Mouse (Mus musculus): ENCODE measurements around the gene Tas2r106. TPM values are rescaled to one million over a fixed set of nuclear protein-coding genes. Genes with fewer than 3 reads are reported as not detected.

Tas2r106 gene
- not detected in 2 replicates for polyA plus RNA-seq (2012; ENCODE audit: low replicate concordance)

DNA sequence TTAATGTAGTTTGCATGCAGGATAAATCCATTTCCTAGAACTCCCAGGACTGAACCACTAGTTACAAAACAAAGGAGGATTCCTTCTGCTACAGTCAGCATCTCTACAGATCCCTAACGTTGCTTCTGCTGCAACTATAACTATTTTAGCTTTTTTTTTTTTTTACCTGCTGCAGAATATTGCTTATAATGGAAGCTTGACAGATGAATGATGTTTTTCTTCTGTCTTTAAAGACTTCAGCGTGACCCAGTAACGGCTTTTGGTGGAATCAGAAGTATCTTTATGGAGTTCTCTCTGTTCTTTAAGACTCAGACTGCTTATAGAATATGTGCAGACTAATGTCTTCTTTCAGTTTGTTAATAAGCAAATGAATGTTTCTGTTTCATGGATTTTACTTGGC, at the start of gene Tas2r106:
Tas2r106 (minus strand) TSS at position 101 of the 400 bp plus-strand sequence.

DNA sequence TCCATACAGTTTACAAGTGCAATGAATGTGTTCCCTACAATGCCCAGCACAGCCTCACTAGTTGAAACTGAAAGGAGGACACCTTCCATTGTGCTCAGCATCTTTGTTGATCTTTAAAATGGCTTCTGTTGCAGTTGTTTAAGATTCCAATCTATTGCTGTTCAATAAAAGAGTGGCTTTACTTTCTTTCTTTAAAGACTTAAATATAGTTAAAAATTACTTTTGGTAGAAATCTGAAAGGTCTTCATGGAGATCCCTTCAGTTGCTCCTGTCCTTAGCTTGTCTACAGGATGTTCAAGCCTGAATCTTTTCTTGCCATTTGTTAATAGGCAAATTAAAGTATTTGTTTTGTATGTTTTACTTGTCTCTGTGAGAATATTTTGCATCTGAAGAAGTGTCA, 11.3 kb upstream of the Tas2r106 start, which contains the start of gene Tas2r114:
Tas2r114 (minus strand) TSS at position 101 of the 400 bp plus-strand sequence.

DNA sequence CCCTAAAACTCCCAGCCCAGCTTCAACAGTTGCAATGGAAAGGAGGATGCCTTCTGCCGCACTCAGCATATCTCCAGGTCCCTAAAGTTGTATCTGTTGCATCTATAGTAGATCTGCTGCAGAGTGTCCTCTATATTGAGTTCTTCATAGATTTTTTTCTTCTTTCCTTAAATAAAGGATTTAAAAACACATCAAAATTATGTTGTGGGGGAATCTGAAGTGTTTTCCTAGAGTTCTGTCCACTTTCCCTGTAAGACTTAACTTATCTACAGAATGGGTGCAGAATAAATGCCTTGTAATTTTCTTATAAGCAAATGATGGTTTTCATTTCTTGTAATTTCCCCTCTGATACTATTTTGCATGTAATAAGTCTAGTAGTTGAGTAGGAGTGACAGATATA, 8.7 kb upstream of the Tas2r106 start, which contains the start of gene Tas2r105:
Tas2r105 (minus strand) TSS at position 101 of the 400 bp plus-strand sequence.

DNA sequence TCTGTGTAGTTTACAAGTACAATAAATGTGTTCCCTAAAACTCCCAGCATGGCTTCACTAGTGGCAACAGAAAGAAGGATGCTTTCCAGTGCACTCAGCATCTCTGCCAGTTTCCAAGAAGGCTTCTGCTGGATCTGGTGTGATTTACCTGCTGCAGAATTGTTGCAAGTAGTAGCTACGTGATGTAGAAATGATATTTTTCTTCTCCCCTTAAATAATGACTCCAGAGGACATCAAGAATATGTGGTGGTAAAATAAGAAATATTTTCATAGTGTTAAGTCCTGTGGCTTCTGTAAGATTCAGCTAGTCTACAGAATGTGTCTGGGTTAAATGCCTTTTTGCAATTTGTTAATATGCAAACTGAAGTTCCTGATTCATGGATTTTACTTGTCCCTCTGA, 7.0 kb upstream of the Tas2r106 start, which contains the start of gene Tas2r104:
Tas2r104 (minus strand) TSS at position 101 of the 400 bp plus-strand sequence.

DNA sequence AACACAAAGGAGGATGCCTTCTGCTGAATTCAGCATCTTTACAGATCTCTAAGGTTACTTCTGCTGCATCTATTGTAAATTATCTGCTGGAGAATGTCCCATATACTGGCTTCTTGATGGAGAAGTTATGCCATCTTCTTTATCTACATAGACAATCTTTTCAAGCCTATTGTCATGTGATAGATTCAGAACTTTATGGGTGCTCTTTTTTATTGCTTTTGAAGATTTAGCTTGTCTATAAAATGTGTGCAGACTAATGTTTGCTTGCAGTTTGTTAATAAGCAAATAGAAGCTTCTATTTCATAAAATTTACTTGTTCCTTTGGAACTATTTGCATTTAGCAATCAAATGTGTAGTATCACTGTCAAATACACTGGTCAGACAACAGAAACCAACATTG, 18.6 kb downstream of the Tas2r106 start, which contains the start of gene Tas2r107:
Tas2r107 (minus strand) TSS at position 101 of the 400 bp plus-strand sequence.

DNA sequence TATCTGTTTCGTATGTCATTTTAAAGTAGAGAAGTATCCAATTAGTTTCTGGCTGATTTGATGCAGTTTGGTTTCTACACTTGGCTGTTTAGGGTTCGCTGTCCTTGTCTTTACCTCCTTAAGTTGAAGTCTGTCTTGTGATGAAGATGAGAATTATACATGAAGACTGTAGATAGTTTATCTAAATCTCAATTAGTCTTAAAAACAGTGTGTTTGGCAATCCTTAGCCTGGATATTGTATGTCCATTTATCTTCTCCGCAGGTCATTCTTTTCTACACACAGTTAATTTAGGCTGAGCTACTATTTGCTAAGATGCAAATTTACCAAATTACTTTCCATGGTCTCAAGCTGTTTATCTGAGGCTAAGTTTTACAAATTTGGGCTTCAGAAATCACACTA, 47.9 kb downstream of the Tas2r106 start, which contains the start of gene Tas2r130:
Tas2r130 (minus strand) TSS at position 101 of the 400 bp plus-strand sequence.

Other genes starting within 250 kb of the Tas2r106 start
- not detected in 2 replicates for gene 5430401F13Rik, start 192.5 kb downstream of the Tas2r106 start, polyA plus RNA-seq (2012; ENCODE audit: low replicate concordance)
- not detected in 2 replicates for gene Gm6619, start 192.5 kb downstream of the Tas2r106 start, polyA plus RNA-seq (2012; ENCODE audit: low replicate concordance)
- not detected in 2 replicates for gene Tas2r130, start 48.0 kb downstream of the Tas2r106 start, polyA plus RNA-seq (2012; ENCODE audit: low replicate concordance)
- gene Tas2r107, start 18.7 kb downstream of the Tas2r106 start, polyA plus RNA-seq (2012; ENCODE audit: low replicate concordance): not detected in 2 replicates
- not detected in 2 replicates for gene Tas2r104, start 6.9 kb upstream of the Tas2r106 start, polyA plus RNA-seq (2012; ENCODE audit: low replicate concordance)
- gene Tas2r105, start 8.6 kb upstream of the Tas2r106 start, polyA plus RNA-seq (2012; ENCODE audit: low replicate concordance): not detected in 2 replicates
- not detected in 2 replicates for gene Tas2r114, start 11.2 kb upstream of the Tas2r106 start, polyA plus RNA-seq (2012; ENCODE audit: low replicate concordance)

Measured in leukemia stem cell, adult 10-12 weeks (primary cell).